Mouse (Mus musculus) ES-Bruce4 (cell line): ENCODE measurements at regions not wholly inside any gene's neighbourhood (a gene's known extent, or its start where the extent isn't known, plus 50 kb on each side); places are given as distances from the start of the nearest gene placed in this dataset.

Source experiments
- CTCF ChIP-seq: IDR thresholded peaks from one replicate; pipeline ENCODE4 v1.8.1; 2011; ENCODE audit warnings: low read depth, low read length
- EP300 ChIP-seq: IDR thresholded peaks from 2 replicates; pipeline ENCODE4 v1.6.1; 2011; ENCODE audit warnings: low read depth, low read length; ENCODE audit not compliant: insufficient read depth
- POLR2A ChIP-seq: IDR thresholded peaks from one replicate; pipeline ENCODE4 v1.8.1; 2011; ENCODE audit warnings: low read length; ENCODE audit not compliant: insufficient read depth

DNA sequence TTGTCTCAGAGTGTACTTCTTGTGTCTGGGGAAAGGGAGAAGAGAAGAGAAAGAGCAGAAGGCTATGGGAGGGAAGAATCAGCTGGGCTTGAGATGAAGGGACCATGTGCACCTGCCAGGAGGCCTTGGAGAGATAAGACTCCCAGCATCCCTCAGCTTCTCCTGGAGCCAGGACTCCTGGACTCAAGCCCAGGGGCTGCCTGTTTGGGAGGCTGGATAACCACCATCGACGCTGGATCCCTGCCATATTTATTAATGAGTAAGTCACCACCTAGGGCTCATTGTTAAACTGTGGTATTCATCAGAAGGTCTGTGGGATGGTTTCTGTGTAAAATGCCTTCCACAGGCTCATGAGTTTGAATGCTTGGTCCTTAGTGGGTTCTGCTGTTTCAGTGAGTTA, 240.7 kb downstream of the Rps15a start:
- no peak for TF ChIP-seq POLR2A
- no peak for TF ChIP-seq CTCF
- TF ChIP-seq EP300, result no peak
